Mouse (Mus musculus): ENCODE results near the gene Steap4.
"Not testable (repeated sequence)": the region's sequence is repeated elsewhere in the genome, so short reads cannot be mapped to it uniquely, and the experiment has no call there.

Gene Steap4

DNA sequence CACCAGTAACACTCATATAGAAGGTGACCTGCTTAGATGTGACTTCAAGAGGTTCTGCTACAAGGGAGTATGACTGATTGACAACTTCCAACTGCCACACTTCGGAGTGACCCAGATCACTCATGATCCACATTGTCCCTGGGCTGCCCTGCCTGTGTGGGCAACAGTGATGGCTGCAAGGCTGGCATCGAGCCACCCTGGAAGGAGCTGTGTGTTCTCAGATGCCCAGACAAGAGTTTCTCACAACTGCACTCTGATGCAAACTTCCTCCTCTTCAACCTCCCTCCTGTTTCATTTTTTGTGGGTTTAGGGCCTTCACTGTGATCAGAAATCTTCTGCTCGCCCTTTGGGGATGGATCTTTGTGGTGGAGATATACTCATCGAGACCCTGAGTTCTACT lies 28.2 kb downstream of the Steap4 start:
- no peak for DNase-seq (ENCODE audit: low spot score in 2 of 2)

DNA sequence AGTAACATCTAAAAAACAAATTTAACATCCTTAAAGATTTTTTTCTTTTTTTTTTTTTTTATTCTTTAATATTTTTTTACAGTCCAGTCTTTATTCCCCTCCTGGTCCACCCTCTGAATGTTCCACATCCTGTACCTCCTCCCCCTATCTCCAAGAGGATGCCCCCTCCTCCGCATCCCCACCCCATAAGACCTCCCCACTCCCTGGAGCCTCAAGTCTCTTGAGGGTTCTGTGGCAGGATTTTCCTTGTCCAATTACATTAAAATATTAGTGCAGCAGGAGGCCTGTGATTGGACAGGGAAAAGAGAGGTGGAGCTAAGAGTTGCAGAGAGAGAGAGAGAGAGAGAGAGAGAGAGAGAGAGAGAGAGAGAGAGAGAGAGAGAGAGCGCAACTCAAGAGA lies 31.4 kb downstream of the Steap4 start:
- not testable (repeated sequence) for DNase-seq (ENCODE audit: low spot score in 2 of 2)

DNA sequence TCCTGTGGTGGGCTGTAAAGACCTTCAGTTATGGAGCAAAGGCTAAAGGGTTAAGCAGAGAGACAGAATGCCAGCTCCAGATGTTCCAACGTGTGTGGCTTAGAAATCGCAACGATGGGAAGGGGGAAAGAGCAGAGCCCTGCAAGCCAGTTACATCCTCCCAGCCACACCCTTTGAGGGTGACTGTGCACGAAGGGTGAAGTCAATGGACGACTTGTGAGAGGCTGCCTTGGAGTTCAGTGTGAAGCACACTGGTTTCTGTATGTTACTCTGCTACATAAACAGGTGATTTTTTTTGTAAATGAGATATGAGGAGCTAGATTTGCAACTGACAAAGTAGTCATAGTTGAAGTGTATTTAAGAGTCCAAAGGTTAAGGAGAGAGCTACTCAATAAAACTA lies 33.5 kb downstream of the Steap4 start:
- no peak for DNase-seq (ENCODE audit: low spot score in 2 of 2)

DNA sequence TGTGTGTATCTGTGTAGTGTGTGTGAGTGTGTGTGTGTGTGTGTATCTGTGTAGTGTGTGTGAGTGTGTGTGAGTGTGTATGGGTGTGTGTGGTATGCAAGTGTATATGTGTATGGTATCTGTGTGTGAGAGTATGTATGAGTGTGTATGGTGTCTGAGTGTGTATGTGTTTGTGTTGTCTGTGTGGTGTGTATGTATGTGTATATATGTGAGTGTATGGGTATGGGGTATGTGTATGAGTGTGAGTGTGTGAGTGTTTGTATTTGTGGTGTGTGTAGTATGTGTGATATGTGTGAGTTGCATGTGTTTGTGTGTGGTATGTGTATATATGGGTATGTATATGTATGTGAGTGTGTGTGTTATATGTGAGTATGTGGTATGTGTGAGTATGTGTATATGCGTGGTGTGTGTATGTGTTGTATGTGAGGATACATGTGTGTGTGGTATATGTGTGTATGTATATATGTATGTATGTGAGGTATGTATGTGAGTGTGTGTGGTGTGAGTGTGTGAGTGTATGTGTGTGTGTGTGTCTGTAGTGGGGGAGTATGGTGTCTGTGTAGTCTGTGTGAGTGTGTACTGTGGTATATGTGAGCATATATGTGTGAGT lies 35.1 kb downstream of the Steap4 start:
- DNase-seq (ENCODE audit: low spot score in 2 of 2): no peak

DNA sequence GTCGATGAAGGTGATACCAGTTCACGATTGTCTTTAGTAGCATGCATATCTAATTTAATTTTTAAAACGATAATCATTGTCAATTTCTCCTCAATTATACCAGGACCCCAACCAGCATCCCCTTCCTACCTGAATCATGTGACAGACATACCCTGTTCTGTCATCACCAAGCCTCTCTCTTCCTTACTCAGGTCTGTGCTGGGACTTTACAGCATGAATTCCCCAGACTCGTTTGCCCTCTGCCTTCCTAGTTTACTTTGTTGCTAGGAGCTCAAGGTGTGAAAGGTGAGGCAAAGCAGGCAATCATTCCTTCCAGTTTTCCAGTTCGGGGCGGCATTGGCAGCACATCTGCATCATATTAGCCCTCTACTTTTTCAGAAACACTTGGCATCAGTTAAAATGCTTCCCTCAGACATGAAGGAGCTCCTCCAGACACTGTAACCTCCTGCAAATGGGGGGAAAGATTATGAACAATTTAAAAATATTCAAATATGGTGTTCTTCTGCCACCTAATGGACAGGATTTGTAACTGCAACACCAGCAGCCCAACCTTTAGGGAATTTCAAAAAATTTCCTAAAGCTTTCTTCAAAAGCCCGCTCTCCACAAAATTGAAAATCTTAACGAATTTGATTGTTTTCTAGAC lies 36.3 kb downstream of the Steap4 start:
- DNase-seq (ENCODE audit: low spot score in 2 of 2): no peak

DNA sequence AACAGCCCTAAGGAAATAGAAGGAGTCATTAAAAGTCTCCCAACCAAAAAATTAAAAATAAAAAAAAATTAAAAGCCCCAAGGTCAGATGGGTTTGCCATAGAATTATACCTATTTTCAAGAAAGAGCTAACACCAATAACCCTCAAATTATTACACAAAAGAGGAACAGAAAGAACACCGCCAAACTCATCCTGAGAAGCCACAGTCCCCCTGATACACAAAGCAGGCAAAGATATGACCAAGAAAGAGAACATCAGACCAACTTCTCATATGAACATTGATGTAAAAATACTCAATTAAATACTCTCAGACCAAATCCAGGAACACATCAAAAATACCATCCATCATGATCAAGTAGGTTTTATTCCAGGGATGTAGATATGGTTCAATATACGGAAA lies 36.8 kb downstream of the Steap4 start:
- no peak for DNase-seq (ENCODE audit: low spot score in 2 of 2)

DNA sequence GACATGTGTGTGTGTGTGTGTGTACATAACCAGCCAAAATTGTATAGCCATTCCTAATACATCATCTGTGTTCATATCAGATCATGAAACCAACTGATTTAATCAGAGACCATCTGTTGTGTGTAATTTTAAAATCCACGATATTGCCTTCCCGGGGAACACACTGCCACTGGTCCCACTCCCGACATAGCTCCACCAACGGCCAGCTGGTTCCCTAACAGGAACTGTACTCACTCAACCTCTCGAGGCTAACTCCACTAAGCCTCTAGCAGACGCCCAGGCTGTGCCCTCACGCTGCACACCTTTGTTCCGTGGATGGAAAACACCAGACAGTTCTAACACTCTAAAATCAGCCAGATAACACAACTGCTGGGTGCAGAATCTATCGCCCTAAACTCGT lies 40.2 kb downstream of the Steap4 start:
- DNase-seq (ENCODE audit: low spot score in 2 of 2): peak in 1 of 2 experiments; percentile 2

DNA sequence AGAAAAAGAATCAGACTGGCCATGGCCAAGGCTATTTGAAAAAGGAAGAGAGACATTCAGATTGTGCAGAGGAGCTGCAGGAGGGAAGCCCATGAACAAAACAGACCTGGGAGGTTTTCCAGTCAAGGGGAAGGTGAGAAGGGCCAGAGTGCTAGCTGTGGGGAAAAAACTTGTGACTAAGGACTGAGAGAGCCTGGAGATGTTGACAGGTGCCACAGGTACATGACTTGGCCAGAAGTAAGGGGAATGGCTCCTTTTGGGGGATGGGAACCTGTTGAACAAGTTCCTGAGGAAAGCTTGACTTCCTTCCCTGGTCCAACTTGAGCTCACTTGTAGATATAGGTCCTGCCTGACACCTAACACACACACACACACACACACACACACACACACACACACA lies 42.6 kb downstream of the Steap4 start:
- no peak for DNase-seq (ENCODE audit: low spot score in 2 of 2)

DNA sequence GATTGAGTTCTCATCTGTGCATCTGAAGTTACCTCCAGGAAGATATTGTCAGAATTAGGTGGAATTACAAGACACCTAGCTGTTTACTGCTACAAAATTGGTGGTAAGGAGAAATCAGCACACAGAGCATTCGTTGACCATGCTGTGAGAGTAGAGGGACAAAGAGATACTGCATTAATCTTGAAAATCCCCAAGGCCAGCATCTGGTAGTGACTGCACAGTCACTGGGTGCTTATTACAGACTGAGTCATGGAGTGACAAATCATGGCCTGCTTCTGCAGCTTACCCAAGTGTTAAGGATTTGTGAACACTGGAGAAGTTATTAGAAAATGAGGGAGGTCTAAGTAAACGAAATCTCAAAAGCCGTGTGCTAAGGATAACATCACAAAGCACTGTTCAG lies 53.0 kb downstream of the Steap4 start:
- no peak for DNase-seq (ENCODE audit: low spot score in 2 of 2)
